Mouse (Mus musculus): Measurements from ENCODE around the gene Ngdn.
"Not testable (repeated sequence)": the region's sequence is repeated elsewhere in the genome, so short reads cannot be mapped to it uniquely, and the experiment has no call there.

Ngdn gene

GRCm38 (mm10) chr14:55014991-55015766 lies at the start of gene Ngdn:
TSS of gene Ngdn (plus strand) at chr14:55015454.
- in situ Hi-C loops (cut with MboI; ENCODE audit: low sequenced_read_pairs): loop anchor here (10.0 kb wide), 1 partner anchor 170 kb away; no protein-coding TSS in a partner anchor

GRCm38 (mm10) chr14:54965631-54966030 lies 49.6 kb upstream of the Ngdn start:
- in situ Hi-C loops (cut with MboI; ENCODE audit: low sequenced_read_pairs): no loop called here

- in situ Hi-C loops (cut with MboI; ENCODE audit: low sequenced_read_pairs): no loop called here
Measured at GRCm38 (mm10) chr14:54966320-54966977, 48.8 kb upstream of the Ngdn start, which contains the start of gene Myh6. TSS of gene Myh6 (minus strand) at chr14:54966927.

GRCm38 (mm10) chr14:54967874-54968273 lies 47.4 kb upstream of the Ngdn start:
- in situ Hi-C loops (cut with MboI; ENCODE audit: low sequenced_read_pairs): no loop called here

GRCm38 (mm10) chr14:54968344-54968743 lies 46.9 kb upstream of the Ngdn start:
- in situ Hi-C loops (cut with MboI; ENCODE audit: low sequenced_read_pairs): no loop called here

GRCm38 (mm10) chr14:54972786-54973185 lies 42.5 kb upstream of the Ngdn start:
- in situ Hi-C loops (cut with MboI; ENCODE audit: low sequenced_read_pairs): not testable (repeated sequence)

GRCm38 (mm10) chr14:54974068-54974791 lies 41.0 kb upstream of the Ngdn start:
- in situ Hi-C loops (cut with MboI; ENCODE audit: low sequenced_read_pairs): no loop called here

GRCm38 (mm10) chr14:54976633-54977032 lies 38.6 kb upstream of the Ngdn start, which contains the start of gene Gm17428:
TSS of gene Gm17428 (plus strand) at chr14:54976933.
- in situ Hi-C loops (cut with MboI; ENCODE audit: low sequenced_read_pairs): no loop called here

- in situ Hi-C loops (cut with MboI; ENCODE audit: low sequenced_read_pairs): no loop called here
Measured at GRCm38 (mm10) chr14:54978664-54979063, 36.6 kb upstream of the Ngdn start.

GRCm38 (mm10) chr14:54981934-54982333 lies 33.3 kb upstream of the Ngdn start:
- in situ Hi-C loops (cut with MboI; ENCODE audit: low sequenced_read_pairs): no loop called here

- in situ Hi-C loops (cut with MboI; ENCODE audit: low sequenced_read_pairs): not testable (repeated sequence)
Measured at GRCm38 (mm10) chr14:54988350-54988874, 26.8 kb upstream of the Ngdn start.

- in situ Hi-C loops (cut with MboI; ENCODE audit: low sequenced_read_pairs): no loop called here
Measured at GRCm38 (mm10) chr14:54988882-54989281, 26.4 kb upstream of the Ngdn start.

- in situ Hi-C loops (cut with MboI; ENCODE audit: low sequenced_read_pairs): no loop called here
Measured at GRCm38 (mm10) chr14:54989886-54990441, 25.3 kb upstream of the Ngdn start.

- in situ Hi-C loops (cut with MboI; ENCODE audit: low sequenced_read_pairs): no loop called here
Measured at GRCm38 (mm10) chr14:54992196-54992595, 23.1 kb upstream of the Ngdn start.

- in situ Hi-C loops (cut with MboI; ENCODE audit: low sequenced_read_pairs): no loop called here
Measured at GRCm38 (mm10) chr14:54993636-54994035, 21.6 kb upstream of the Ngdn start.

- in situ Hi-C loops (cut with MboI; ENCODE audit: low sequenced_read_pairs): no loop called here
Measured at GRCm38 (mm10) chr14:54994136-54994868, 21.0 kb upstream of the Ngdn start, which contains the start of gene Myh7. TSS of gene Myh7 (minus strand) at chr14:54994626.

- in situ Hi-C loops (cut with MboI; ENCODE audit: low sequenced_read_pairs): no loop called here
Measured at GRCm38 (mm10) chr14:54994869-54995186, 20.4 kb upstream of the Ngdn start.

- in situ Hi-C loops (cut with MboI; ENCODE audit: low sequenced_read_pairs): no loop called here
Measured at GRCm38 (mm10) chr14:54995457-54996138, 19.7 kb upstream of the Ngdn start.

GRCm38 (mm10) chr14:54996793-54997192 lies 18.5 kb upstream of the Ngdn start:
- in situ Hi-C loops (cut with MboI; ENCODE audit: low sequenced_read_pairs): no loop called here

GRCm38 (mm10) chr14:54997297-54997696 lies 18.0 kb upstream of the Ngdn start:
- in situ Hi-C loops (cut with MboI; ENCODE audit: low sequenced_read_pairs): no loop called here

Measured in CH12F3 (cell line).